Mouse (Mus musculus) olfactory bulb, adult 2 months (tissue): Measurements from ENCODE around the gene Lclat1.

ENCODE experiments used
- CTCF ChIP-seq: fragments of 200-500 bp; IDR thresholded peaks from 2 replicates; pipeline ENCODE4 v1.5.1; 2012; ENCODE audit warnings: low read depth, mild to moderate bottlenecking, low read length, moderate library complexity; ENCODE audit not compliant: insufficient read depth
- POLR2A ChIP-seq: fragments of 200-500 bp; IDR thresholded peaks from 2 replicates; pipeline ENCODE4 v1.6.1; 2012; ENCODE audit warnings: mild to moderate bottlenecking, low read depth, low read length, moderate library complexity; ENCODE audit not compliant: insufficient read depth

GRCm38 (mm10) chr17:73136562-73137484 lies 29.0 kb downstream of the Lclat1 start:
- TF ChIP-seq CTCF = no peak
- no peak for TF ChIP-seq POLR2A
